Mouse (Mus musculus): ENCODE data around the gene Lrig1. TPM values are rescaled to one million over a fixed set of nuclear protein-coding genes. Genes with fewer than 3 reads are reported as not detected.
"Not testable (repeated sequence)": the region's sequence is repeated elsewhere in the genome, so short reads cannot be mapped to it uniquely, and the experiment has no call there.

Lrig1 gene
- polyA plus RNA-seq, 1 experiment from 2014 or later = 13.4 TPM

- no peaks in the 10 kb centered on the region for H3K36me3 ChIP-seq
- no peaks in the 10 kb centered on the region for H3K27me3 ChIP-seq (ENCODE audit: low read depth, poor library complexity, severe bottlenecking)
- no peak overlapping the region for H3K4me3 ChIP-seq
- 96% methylated on average over 1 of the region's 1 CpGs for WGBS
- no peak overlapping the region for H3K27ac ChIP-seq (replicated peaks)
- DNase-seq (ENCODE audit: low spot score) = no peak
- H3K4me1 ChIP-seq = peaks cover 6% of the 10 kb centered on the region
- H3K9me3 ChIP-seq (replicated peaks) = no peaks in the 10 kb centered on the region
Measured at GRCm38 (mm10) chr6:94560896-94561295, 139.1 kb downstream of the Lrig1 start.

- not testable (repeated sequence) for H3K4me3 ChIP-seq; H3K27ac ChIP-seq (replicated peaks); DNase-seq (ENCODE audit: low spot score); H3K36me3 ChIP-seq; H3K27me3 ChIP-seq (ENCODE audit: low read depth, poor library complexity, severe bottlenecking); H3K9me3 ChIP-seq (replicated peaks); H3K4me1 ChIP-seq
- 92% methylated on average over 1 of the region's 1 CpGs for WGBS
Measured at GRCm38 (mm10) chr6:94558603-94559002, 141.4 kb downstream of the Lrig1 start.

Small RNAs within 50 kb of the gene (microRNA-seq; reads per million reads assigned to microRNA genes)
- gene Mir7041 = not detected

Other genes starting within 250 kb of the Lrig1 start
- gene Slc25a26, start 199.8 kb downstream of the Lrig1 start, polyA plus RNA-seq (2016; fragmentation: Nextera tagmentation; extraction: Ambion mirVana) = 9.8 and 10.0 TPM in 2 replicates